Mouse (Mus musculus) heart, postnatal 0 days (tissue): ENCODE results near the gene Cmtr1. TPM values are rescaled to one million over a fixed set of nuclear protein-coding genes. Genes with fewer than 3 reads are reported as not detected.

ENCODE experiments used
- ATAC-seq: fragments of 200-750 bp; cut with Nextera tagmentation; 2 replicates; pipeline ENCODE4 v1.8.0; 2017; ENCODE audit warnings: low read depth, moderate number of reproducible peaks, moderate library complexity; ENCODE audit not compliant: insufficient read depth
- DNase-seq: peaks from one replicate; pipeline ENCODE4 v3.0.0-alpha.2; 2016; ENCODE audit warnings: low spot score
- H3K27ac ChIP-seq: fragments of 300-500 bp; sonication (generic); 2 replicates; pipeline ENCODE4 v1.5.1; 2014; ENCODE audit warnings: low read depth, mild to moderate bottlenecking
- H3K27me3 ChIP-seq: fragments of 300-500 bp; sonication (generic); 2 replicates; pipeline ENCODE4 v1.6.1; 2014; ENCODE audit warnings: low read length, mixed read lengths; ENCODE audit not compliant: control insufficient read depth, insufficient read depth
- H3K36me3 ChIP-seq: fragments of 300-500 bp; sonication (generic); replicated peaks from 2 replicates; pipeline ENCODE4 v1.6.1; 2014; ENCODE audit warnings: low read length, mixed read lengths; ENCODE audit not compliant: control insufficient read depth, insufficient read depth
- H3K4me1 ChIP-seq: fragments of 300-500 bp; sonication (generic); 2 replicates; pipeline ENCODE4 v1.6.1; 2014; ENCODE audit warnings: antibody characterized with exemption; ENCODE audit not compliant: control insufficient read depth, insufficient read depth
- H3K4me2 ChIP-seq: fragments of 300-500 bp; sonication (generic); 2 replicates; pipeline ENCODE4 v1.6.1; 2014; ENCODE audit warnings: low read depth, mild to moderate bottlenecking, low read length, moderate library complexity
- H3K4me3 ChIP-seq: fragments of 300-500 bp; sonication (generic); 2 replicates; pipeline ENCODE4 v1.5.1; 2014; ENCODE audit warnings: low read depth, low read length
- H3K9ac ChIP-seq: fragments of 300-500 bp; sonication (generic); replicated peaks from 2 replicates; pipeline ENCODE4 v1.6.1; 2014; ENCODE audit warnings: low read depth, low read length, mixed read lengths
- H3K9me3 ChIP-seq: fragments of 300-500 bp; sonication (generic); replicated peaks from 2 replicates; pipeline ENCODE4 v1.6.1; 2016; ENCODE audit warnings: low read length; ENCODE audit not compliant: control insufficient read depth
- CTCF ChIP-seq: IDR thresholded peaks from 2 replicates; pipeline ENCODE4 v1.5.1; 2016; ENCODE audit warnings: antibody characterized with exemption, control low read depth, low read depth
- EP300 ChIP-seq: IDR thresholded peaks from 2 replicates; pipeline ENCODE4 v1.6.1; 2016; ENCODE audit warnings: antibody characterized with exemption, low read depth
- WGBS: fragments of 180-500 bp; shearing (Covaris S2); extraction: QIAGEN DNeasy Blood & Tissue Kit; methylation state at CpG from one replicate; pipeline ENCODE4 v1.1.7; 2014; 5-methylcytosine and 5-hydroxymethylcytosine counted together
- polyA plus RNA-seq: library from polyadenylated mRNA; unstranded; fragments of >200 nt; fragmentation: Nextera tagmentation; extraction: Ambion mirVana; gene quantifications from 2 replicates; pipeline ENCODE4 v1.2.1, GENCODE M21; 2015
- total RNA-seq: library from RNA; depleted of rRNA; stranded (reverse); fragments of >200 nt; gene quantifications from 2 replicates; pipeline ENCODE4 v1.2.3, GENCODE M21; 2014; ENCODE audit warnings: low replicate concordance

The Cmtr1 gene
- total and polyA plus RNA-seq, 2 experiments from 2014 or later, result 72.9 to 81.4 TPM

DNA sequence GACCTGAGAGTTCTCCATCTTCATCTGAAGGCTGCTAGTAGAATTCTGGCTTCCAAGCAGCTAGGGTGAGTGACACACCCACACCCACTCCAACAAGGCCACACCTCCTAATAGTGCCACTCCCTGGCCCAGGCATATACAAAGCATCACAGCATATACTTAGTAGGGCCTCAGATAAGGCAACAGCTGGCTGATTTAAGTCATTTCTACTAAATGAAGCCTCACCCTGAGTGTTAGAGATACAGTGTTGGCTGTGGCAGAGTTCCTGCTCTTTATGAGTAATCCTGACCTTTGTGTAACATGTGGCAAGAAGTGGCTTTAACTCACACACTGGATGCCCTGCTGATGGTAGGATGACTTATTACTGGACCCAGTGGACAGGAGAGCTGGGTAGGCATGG lies 9.5 kb downstream of the Cmtr1 start:
- Histone ChIP-seq H3K27me3 (no peaks in the 10 kb centered on the region), H3K4me2 (no peak overlapping the region), H3K27ac (no peak overlapping the region), H3K9ac (no peak overlapping the region), H3K4me1 (no peaks in the 10 kb centered on the region), H3K4me3 (no peak overlapping the region), H3K36me3 (peaks cover 56% of the 10 kb centered on the region), H3K9me3 (no peaks in the 10 kb centered on the region)
- no peak for ATAC-seq
- TF ChIP-seq CTCF (no peak), EP300 (no peak)
- DNase-seq, result no peak

DNA sequence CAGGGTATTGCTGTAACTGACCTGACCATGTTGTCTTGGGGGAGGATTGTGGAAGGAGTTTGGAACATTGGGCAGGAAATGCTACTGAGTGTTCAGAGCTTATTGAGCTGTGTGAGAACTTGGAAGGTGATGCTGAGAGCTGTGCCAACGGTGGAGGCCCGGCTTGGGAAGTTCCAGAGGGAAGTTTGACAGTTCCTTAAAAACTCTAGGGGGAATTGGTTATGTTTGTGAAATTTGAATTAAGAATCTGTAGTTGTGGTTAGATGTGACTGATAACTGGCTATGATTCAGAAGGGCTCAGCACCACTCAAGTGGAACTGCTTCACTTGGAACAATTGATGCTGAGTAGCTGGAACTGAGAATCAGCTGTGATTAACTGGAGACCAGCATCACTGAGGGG lies 10.6 kb downstream of the Cmtr1 start:
- DNase-seq (no peak), ATAC-seq (no peak)
- H3K27me3 ChIP-seq, result no peaks in the 10 kb centered on the region
- no peak overlapping the region for H3K4me2 ChIP-seq
- no peaks in the 10 kb centered on the region for H3K4me1 ChIP-seq
- H3K4me3 ChIP-seq, result no peak overlapping the region
- TF ChIP-seq CTCF (no peak), EP300 (no peak)
- WGBS, result 51% methylated on average over 2 of the region's 2 CpGs
- H3K27ac ChIP-seq, result no peak overlapping the region
- H3K36me3 ChIP-seq, result peaks cover 58% of the 10 kb centered on the region
- no peaks in the 10 kb centered on the region for H3K9me3 ChIP-seq
- H3K9ac ChIP-seq, result no peak overlapping the region

DNA sequence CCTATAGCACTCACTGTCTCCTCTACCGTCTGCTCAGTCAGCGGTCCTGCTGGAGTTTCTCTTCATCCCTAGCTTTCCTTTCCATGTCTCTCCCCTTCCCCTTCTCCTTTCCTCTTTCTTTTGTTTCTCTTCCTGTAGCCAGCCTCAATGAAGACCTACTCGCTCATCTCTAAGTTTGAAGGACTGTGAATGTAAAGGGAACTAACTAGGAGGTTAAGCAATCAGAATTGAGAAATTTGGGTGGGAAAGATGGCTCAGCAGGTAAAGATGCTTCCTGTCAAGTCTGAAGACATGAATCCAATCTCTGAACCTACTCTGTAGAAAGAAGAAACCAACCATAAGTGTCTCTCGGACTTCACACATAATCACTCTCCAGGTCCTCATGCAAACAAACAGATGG lies 12.9 kb downstream of the Cmtr1 start:
- Histone ChIP-seq H3K4me2 (no peak overlapping the region), H3K27me3 (no peaks in the 10 kb centered on the region), H3K36me3 (peaks cover 61% of the 10 kb centered on the region), H3K27ac (no peak overlapping the region), H3K4me3 (no peak overlapping the region), H3K9ac (no peak overlapping the region), H3K4me1 (no peaks in the 10 kb centered on the region), H3K9me3 (no peaks in the 10 kb centered on the region)
- DNase-seq, result no peak
- ATAC-seq, result no peak
- 93% methylated on average over 4 of the region's 4 CpGs for WGBS
- no peak for TF ChIP-seq EP300

DNA sequence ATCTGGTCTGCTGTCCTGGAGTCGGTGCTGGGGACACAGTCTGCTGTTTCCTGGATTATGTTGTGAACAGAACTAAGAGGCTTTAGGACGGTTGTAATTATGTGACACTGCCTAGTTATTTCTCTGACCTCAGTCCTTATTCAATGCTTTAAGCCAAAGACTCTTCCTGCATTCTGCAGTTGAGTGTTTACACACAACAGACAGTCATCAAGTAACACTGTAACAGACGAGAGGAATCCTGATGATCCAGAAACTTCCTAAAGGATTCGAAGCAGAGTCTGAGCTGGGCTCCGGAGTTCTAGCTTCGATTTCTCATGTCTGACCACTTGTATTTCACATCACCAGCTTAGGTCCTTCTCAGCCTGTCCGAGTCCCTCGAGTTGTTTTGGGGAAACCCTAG lies 18.1 kb downstream of the Cmtr1 start:
- H3K9me3 ChIP-seq, result no peaks in the 10 kb centered on the region
- H3K27me3 ChIP-seq, result no peaks in the 10 kb centered on the region
- no peak for ATAC-seq
- no peak overlapping the region for H3K4me2 ChIP-seq
- WGBS, result 83% methylated on average over 8 of the region's 8 CpGs
- peaks cover 84% of the 10 kb centered on the region for H3K36me3 ChIP-seq
- no peak for DNase-seq
- H3K27ac ChIP-seq, result no peak overlapping the region
- H3K4me1 ChIP-seq, result no peaks in the 10 kb centered on the region
- H3K4me3 ChIP-seq, result no peak overlapping the region
- TF ChIP-seq EP300 (no peak), CTCF (no peak)
- H3K9ac ChIP-seq, result no peak overlapping the region

DNA sequence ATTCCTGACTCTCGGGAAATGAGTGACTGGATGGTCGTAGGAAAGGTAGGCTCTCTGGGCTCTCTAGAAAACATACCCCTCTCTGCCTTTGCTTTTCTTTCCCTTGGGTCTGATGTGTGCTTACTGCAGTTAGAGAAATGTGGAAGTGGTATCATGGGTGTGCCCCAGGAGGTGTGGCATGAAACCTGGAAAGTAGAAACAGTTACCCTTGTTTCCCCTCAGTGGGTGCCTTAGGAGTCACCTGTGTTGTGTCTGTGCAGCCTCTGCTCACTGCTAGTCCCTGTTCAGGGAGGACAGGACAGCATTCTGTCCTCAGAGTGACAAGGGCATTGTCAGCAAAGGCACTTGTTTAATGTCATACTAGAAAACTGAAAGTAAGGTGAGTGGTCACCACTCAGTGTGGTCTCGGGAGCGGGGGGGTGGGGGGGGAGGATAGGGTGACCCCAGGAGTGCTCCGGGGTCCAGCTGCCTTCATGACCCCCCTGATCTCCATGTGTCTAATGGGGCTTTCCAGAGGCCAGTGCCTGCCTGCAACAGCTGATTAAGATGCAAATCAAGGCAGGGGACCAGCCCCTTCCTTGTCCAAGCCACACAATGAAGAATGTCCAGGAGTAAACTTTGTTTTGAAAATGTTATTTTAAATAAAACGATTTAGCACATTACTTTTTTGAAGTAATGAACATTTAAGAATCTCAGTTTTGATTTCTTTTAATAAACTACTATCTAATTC lies 18.8 kb downstream of the Cmtr1 start:
- no peak for DNase-seq
- Histone ChIP-seq H3K4me2 (no peak overlapping the region), H3K27ac (no peak overlapping the region), H3K9me3 (no peaks in the 10 kb centered on the region), H3K4me1 (no peaks in the 10 kb centered on the region), H3K27me3 (no peaks in the 10 kb centered on the region), H3K36me3 (peaks cover 79% of the 10 kb centered on the region), H3K9ac (no peak overlapping the region), H3K4me3 (no peak overlapping the region)
- TF ChIP-seq CTCF (no peak), EP300 (no peak)
- 76% methylated on average over 6 of the region's 6 CpGs for WGBS
- ATAC-seq, result no peak

DNA sequence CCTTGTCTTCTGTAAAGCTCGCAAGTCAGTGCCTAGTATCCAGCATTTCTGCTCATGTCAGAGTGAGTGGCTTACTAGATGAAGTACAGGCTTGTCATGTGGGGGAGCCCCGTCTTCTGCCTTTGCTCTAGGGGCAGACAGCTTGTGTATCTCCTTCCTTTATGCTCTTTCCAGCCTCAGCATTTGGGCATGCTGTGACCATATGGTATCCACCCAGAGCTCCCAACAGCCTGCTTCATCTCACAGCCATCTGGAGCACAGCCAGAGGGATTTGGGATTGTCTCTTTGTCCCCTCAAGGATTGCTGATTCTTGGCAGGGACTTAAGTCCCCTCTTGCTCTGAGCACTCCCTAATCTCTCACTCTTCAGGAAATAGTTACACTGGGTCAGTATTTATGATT lies 19.8 kb downstream of the Cmtr1 start:
- H3K9me3 ChIP-seq, result no peaks in the 10 kb centered on the region
- no peak overlapping the region for H3K4me3 ChIP-seq
- 73% methylated on average over 2 of the region's 2 CpGs for WGBS
- H3K4me2 ChIP-seq, result no peak overlapping the region
- no peaks in the 10 kb centered on the region for H3K27me3 ChIP-seq
- H3K9ac ChIP-seq, result no peak overlapping the region
- ATAC-seq (no peak), DNase-seq (no peak)
- H3K36me3 ChIP-seq, result peaks cover 81% of the 10 kb centered on the region
- H3K27ac ChIP-seq, result no peak overlapping the region
- TF ChIP-seq EP300, result no peak
- no peak for TF ChIP-seq CTCF
- no peaks in the 10 kb centered on the region for H3K4me1 ChIP-seq
